8 mouse cellular contexts compared by ENCODE assay signal in the genomic region with DNA sequence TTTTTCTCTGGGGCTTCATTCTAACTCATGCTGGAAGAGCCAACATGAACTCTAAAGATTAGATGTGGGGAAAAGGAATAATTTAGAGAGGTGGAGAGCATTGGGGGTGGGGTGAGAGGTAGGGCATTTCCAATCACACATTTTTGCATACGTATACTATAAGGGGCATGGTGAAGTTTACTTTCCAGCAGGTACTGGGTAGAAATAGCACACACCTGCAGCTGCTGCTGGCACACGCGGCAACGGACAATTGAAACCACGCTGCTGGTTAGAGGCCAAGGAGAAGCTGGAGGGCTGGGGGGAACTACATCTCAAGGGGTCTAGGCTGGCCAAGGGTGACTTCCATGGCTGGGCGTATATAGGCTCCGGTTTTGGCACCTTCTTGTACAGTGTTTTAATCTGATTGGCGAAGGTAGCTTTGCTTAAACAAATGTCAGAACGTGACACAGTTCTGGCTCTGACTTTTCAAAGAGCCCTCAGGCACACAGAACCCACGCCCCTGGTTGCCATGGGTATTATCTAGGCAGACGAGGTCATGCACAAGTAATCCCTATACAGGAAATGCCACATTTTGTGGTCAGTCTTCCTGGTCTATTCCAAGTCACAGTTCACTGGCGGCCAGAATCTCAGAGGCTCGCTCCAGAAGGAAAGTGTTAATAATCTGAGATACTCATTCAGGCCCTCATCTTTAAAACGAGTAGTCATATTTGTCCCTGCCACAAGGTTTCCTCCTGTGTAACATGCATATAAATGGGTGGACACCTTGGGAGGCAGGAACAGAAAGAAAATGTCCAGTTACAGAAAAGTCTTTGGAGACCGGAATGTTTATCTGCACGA. TPM values are rescaled to one million over a fixed set of nuclear protein-coding genes. Genes with fewer than 3 reads are reported as not detected.
DNase-seq lines count a peak whose midpoint lies in the region; ATAC-seq and TF ChIP-seq lines count a peak whose summit lies in the region.

No protein-coding gene starts in this region.

- H3K79me2 ChIP-seq in C2C12 (ENCODE audit: control insufficient read depth, insufficient read depth) = peaks cover 91% of the 10 kb centered on the region

- peak overlapping the region; percentile 54 for H3K27ac ChIP-seq in intestine, postnatal 0 days (ENCODE audit: low read depth, low read length)

- no peak for TF ChIP-seq POLR2A in lung, adult 2 months (IDR thresholded peaks at IDR 0.05; ENCODE audit: borderline replicate concordance, extremely low read depth, low read depth, low read length)

- H3K79me3 ChIP-seq in C2C12 (ENCODE audit: low read depth) = peaks cover 45% of the 10 kb centered on the region

- peak overlapping the region; percentile 3; the same call in 1 of the 2 replicates for H3K9ac ChIP-seq in intestine, postnatal 0 days (ENCODE audit: low read depth, low read length)

- peaks cover 56% of the 10 kb centered on the region for H3K36me3 ChIP-seq in C2C12 (ENCODE audit: control insufficient read depth, insufficient read depth)
- peaks cover 11% of the 10 kb centered on the region for H3K36me3 ChIP-seq in intestine, postnatal 0 days (ENCODE audit: control insufficient read depth, insufficient read depth)

- 31% methylated on average over 16 of the region's 16 CpGs for WGBS in intestine, postnatal 0 days
- 23% methylated on average over 16 of the region's 16 CpGs for WGBS in lung, adult 2 months

- H3K9me3 ChIP-seq in intestine, postnatal 0 days (ENCODE audit: control insufficient read depth) = no peaks in the 10 kb centered on the region

- peak overlapping the region; percentile 30 for H3ac ChIP-seq in C2C12 (ENCODE audit: control insufficient read depth, insufficient read length, low read depth)

- no peak overlapping the region for H3K4me3 ChIP-seq in C2C12 (ENCODE audit: insufficient read depth, poor library complexity, severe bottlenecking)
- H3K4me3 ChIP-seq in intestine, postnatal 0 days (ENCODE audit: low read depth, low read length) = no peak overlapping the region
- H3K4me3 ChIP-seq in lung, adult 2 months (replicated peaks; ENCODE audit: extremely low read depth, low read depth, low read length) = no peak overlapping the region

- peak; percentile 82 for ATAC-seq in intestine, postnatal 0 days
- no peak for ATAC-seq in megakaryocyte, adult 5-6 weeks (ENCODE audit: poor library complexity, severe bottlenecking)

- TF ChIP-seq CTCF in C2C12 (IDR thresholded peaks at IDR 0.05; ENCODE audit: control insufficient read depth, insufficient read depth, insufficient read length) = no peak
- TF ChIP-seq CTCF in intestine, postnatal 0 days (IDR thresholded peaks at IDR 0.05; ENCODE audit: low read depth) = no peak
- no peak for TF ChIP-seq CTCF in lung, adult 2 months (IDR thresholded peaks at IDR 0.05; ENCODE audit: insufficient read depth, low read length)

- peak overlapping the region; percentile 54 for H3K4me2 ChIP-seq in intestine, postnatal 0 days (replicated peaks; ENCODE audit: low read depth)

- 0 out of 2 replicates have a peak, but pooled peaks cover 3% of the 10 kb centered on the region for H3K4me1 ChIP-seq in intestine, postnatal 0 days (replicated peaks; ENCODE audit: control insufficient read depth, insufficient read depth, low read length)
- peaks cover 10% of the 10 kb centered on the region for H3K4me1 ChIP-seq in lung, adult 2 months (ENCODE audit: control insufficient read depth, insufficient read depth, low read length)

- intact Hi-C loops in gastrocnemius, postnatal 14 days (cut with DNase I; ENCODE audit: low total_unique reads) = no loop called here

- DNase-seq in adrenal gland, postnatal 14 days = peak; percentile 89
- peak; percentile 40 for DNase-seq in lung, adult 2 months
- DNase-seq in gastrocnemius, postnatal 4 days (ENCODE audit: low spot score in 2 of 2) = no peak
- DNase-seq in gastrocnemius, postnatal 14 days = no peak
- no peak for DNase-seq in right cerebral cortex, postnatal 4 days

- no peaks in the 10 kb centered on the region for H3K27me3 ChIP-seq in C2C12 (ENCODE audit: control insufficient read depth, insufficient read depth, insufficient read length)
- no peaks in the 10 kb centered on the region for H3K27me3 ChIP-seq in intestine, postnatal 0 days (replicated peaks; ENCODE audit: control insufficient read depth, insufficient read depth, low read length)

TF ChIP-seq in C2C12, 6 proteins besides CTCF, POLR2A, EP300 and RAD21:
- TF ChIP-seq USF1 (IDR thresholded peaks at IDR 0.05; ENCODE audit: low read depth) (no peak), MAX (IDR thresholded peaks at IDR 0.05) (peak; percentile 18), CEBPB (IDR thresholded peaks at IDR 0.05; ENCODE audit: low read depth) (no peak)

RNA-seq across cellular contexts. Expression of a gene that starts 38.6 kb away (rescaled TPM):
- 34.6 TPM for polyA plus RNA-seq in C2C12 (2012; fragmentation: generic; extraction: Trizol)
- 70.5 and 83.6 TPM in 2 replicates for total RNA-seq in adrenal gland, postnatal 14 days (2021)
- 10.8 and 11.7 TPM in 2 replicates for polyA plus RNA-seq in intestine, postnatal 0 days (2015; fragmentation: Nextera tagmentation; extraction: Ambion mirVana)
- 4.9 and 5.9 TPM in 2 replicates for polyA plus RNA-seq in lung, adult 2 months (2012; rRNA removed)
- total RNA-seq in gastrocnemius, postnatal 4 days (2021) = 10 to 100 TPM; 16.9 to 17.2 TPM
- total RNA-seq in gastrocnemius, postnatal 14 days (2021) = 1 to 10 TPM; 4.4 to 7.1 TPM
- total RNA-seq in megakaryocyte, adult 5-6 weeks (2015) = 17.2 and 18.6 TPM in 2 replicates
- 7.6 and 12.3 TPM in 2 replicates for total RNA-seq in megakaryocyte, adult 5-6 weeks (2017)

Comparison
In these comparisons a context has a peak if more than half of its experiments do, and no peak if none do; other contexts are left out.
1. DNase-seq: peak in adrenal gland, postnatal 14 days (single experiment) and lung, adult 2 months (single experiment); none in gastrocnemius, postnatal 4 days (0 of 2), gastrocnemius, postnatal 14 days (single experiment) and right cerebral cortex, postnatal 4 days (single experiment).